Mouse (Mus musculus): ENCODE measurements around the gene Nfam1. TPM values are rescaled to one million over a fixed set of nuclear protein-coding genes. Genes with fewer than 3 reads are reported as not detected.

Gene Nfam1
- polyA plus RNA-seq, 1 experiment from 2014 or later = 3.4 TPM

GRCm38 (mm10) chr15:83007346-83007920, 25.7 kb downstream of the Nfam1 start:
- no peak overlapping the region for H3K4me3 ChIP-seq

DNA sequence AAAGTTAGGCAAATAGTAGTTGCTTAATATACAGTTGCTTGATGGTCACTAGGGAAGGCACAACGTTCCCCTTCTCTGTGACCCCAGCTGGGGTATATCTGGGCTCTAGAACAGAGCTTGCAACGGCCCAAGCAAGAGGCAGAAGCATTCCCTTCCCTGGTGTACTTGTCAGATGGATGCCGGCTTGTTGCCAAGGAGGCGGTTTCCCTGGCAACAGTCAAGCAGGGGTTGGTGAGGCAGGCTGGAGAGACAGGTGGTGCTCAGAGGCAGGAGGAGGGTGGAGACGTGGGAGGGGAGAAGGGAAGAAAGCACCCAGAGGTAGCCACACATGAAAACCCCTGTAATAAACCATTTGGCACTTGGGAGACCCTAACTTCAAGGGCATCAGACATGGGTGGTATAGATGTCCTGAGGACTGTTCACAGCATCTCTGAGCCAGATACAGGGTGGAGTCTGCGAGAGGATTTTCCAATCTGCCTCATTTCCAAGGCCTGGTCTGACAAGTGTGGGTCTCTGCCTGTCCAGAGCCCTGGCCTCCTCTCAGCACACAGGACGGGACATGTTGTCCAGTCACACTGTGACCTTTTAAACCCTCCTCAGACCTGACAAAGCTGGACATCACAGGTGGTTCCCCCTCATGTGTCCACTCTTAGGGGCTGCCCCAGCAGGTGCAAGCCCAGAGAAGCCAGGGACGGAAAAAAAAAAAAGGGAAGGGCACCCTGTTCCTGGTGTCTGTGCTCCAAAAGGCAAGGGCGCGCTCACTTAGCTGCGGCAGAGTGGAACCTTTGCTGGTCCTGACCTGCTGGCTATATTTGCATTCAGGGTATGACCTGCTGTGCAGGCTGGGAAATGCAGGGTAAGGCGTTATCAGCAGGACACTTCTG, 30.2 kb downstream of the Nfam1 start:
- Histone ChIP-seq H3K27me3 (ENCODE audit: insufficient read depth, poor library complexity, severe bottlenecking) (peaks cover 58% of the 10 kb centered on the region), H3K4me3 (no peak overlapping the region), H3K36me3 (no peaks in the 10 kb centered on the region), H3K27ac (no peak overlapping the region), H3K9me3 (no peaks in the 10 kb centered on the region), H3K4me1 (peaks cover 10% of the 10 kb centered on the region)
- DNase-seq (ENCODE audit: low spot score) = no peak
- WGBS = 53% methylated on average over 12 of the region's 12 CpGs

More at GRCm38 (mm10) chr15:83007346-83007920, 25.7 kb downstream of the Nfam1 start:
- WGBS = 49% methylated on average over 15 of the region's 15 CpGs
- H3K4me1 ChIP-seq = peaks cover 27% of the 10 kb centered on the region
- DNase-seq (ENCODE audit: low spot score) = no peak
- peaks cover 44% of the 10 kb centered on the region for H3K27me3 ChIP-seq (ENCODE audit: insufficient read depth, poor library complexity, severe bottlenecking)
- H3K36me3 ChIP-seq = no peaks in the 10 kb centered on the region
- no peak overlapping the region for H3K27ac ChIP-seq
- no peaks in the 10 kb centered on the region for H3K9me3 ChIP-seq

DNA sequence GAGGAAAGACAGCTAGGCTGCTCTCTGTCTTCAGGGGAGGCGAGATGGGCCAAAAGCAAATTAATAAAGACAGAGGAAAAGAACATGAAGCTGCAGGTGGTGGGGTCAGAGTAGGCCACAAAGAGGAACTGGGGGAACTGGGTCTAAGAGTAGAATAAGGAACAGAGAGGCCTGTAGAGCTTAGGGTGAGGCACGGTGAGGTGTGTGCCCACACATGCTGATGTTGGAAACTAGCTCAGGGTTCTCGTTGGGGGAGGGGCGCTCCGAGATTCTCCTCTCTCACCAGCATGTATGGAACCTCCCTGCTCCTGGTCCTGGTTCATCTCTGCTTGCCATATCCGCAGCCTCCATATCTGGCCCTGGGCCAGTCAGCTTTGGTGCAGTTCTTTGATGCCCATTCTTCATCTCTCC, 34.3 kb downstream of the Nfam1 start:
- WGBS = 81% methylated on average over 6 of the region's 6 CpGs
- no peaks in the 10 kb centered on the region for H3K9me3 ChIP-seq
- H3K27ac ChIP-seq = no peak overlapping the region
- H3K27me3 ChIP-seq (ENCODE audit: insufficient read depth, poor library complexity, severe bottlenecking) = peaks cover 83% of the 10 kb centered on the region
- H3K4me1 ChIP-seq = peaks cover 24% of the 10 kb centered on the region
- H3K4me3 ChIP-seq = no peak overlapping the region
- no peaks in the 10 kb centered on the region for H3K36me3 ChIP-seq
- DNase-seq (ENCODE audit: low spot score) = no peak

GRCm38 (mm10) chr15:82996431-82996830, 36.7 kb downstream of the Nfam1 start:
- H3K27ac ChIP-seq = no peak overlapping the region
- peaks cover 25% of the 10 kb centered on the region for H3K4me1 ChIP-seq
- no peak overlapping the region for H3K4me3 ChIP-seq
- peaks cover 74% of the 10 kb centered on the region for H3K27me3 ChIP-seq (ENCODE audit: insufficient read depth, poor library complexity, severe bottlenecking)
- DNase-seq (ENCODE audit: low spot score) = no peak
- no peaks in the 10 kb centered on the region for H3K9me3 ChIP-seq
- no peaks in the 10 kb centered on the region for H3K36me3 ChIP-seq

DNA sequence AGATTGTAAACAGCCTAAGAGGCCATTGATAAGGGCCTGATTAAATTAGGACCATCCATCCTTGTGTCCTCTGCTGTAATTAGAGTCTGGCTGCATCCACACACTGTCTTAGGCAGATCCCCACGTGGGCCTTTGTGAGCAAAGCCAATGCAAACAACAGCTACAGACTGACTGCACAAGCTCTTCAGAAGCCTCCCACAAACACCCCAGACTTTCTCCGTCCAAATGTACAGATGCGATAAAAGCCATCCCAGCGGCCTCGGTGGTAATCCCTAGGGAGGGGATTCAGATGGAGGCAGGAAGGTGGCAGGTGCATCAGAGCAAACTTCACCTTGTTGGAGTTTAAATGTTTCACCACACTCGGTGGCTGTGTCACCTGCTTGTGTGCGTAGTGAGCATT, 37.9 kb downstream of the Nfam1 start:
- Histone ChIP-seq H3K36me3 (no peaks in the 10 kb centered on the region), H3K27me3 (ENCODE audit: insufficient read depth, poor library complexity, severe bottlenecking) (peaks cover 70% of the 10 kb centered on the region; the same call in 1 of the 2 replicates), H3K4me1 (peaks cover 25% of the 10 kb centered on the region), H3K27ac (no peak overlapping the region), H3K9me3 (no peaks in the 10 kb centered on the region), H3K4me3 (no peak overlapping the region)
- DNase-seq (ENCODE audit: low spot score) = no peak
- WGBS = 72% methylated on average over 7 of the region's 7 CpGs

GRCm38 (mm10) chr15:82992911-82993310, 40.2 kb downstream of the Nfam1 start:
- WGBS = 66% methylated on average over 9 of the region's 9 CpGs
- peaks cover 27% of the 10 kb centered on the region for H3K4me1 ChIP-seq
- H3K27ac ChIP-seq = no peak overlapping the region
- no peak for DNase-seq (ENCODE audit: low spot score)
- H3K4me3 ChIP-seq = no peak overlapping the region
- no peaks in the 10 kb centered on the region for H3K36me3 ChIP-seq
- H3K9me3 ChIP-seq = no peaks in the 10 kb centered on the region
- peaks cover 74% of the 10 kb centered on the region; the same call in 1 of the 2 replicates for H3K27me3 ChIP-seq (ENCODE audit: insufficient read depth, poor library complexity, severe bottlenecking)

DNA sequence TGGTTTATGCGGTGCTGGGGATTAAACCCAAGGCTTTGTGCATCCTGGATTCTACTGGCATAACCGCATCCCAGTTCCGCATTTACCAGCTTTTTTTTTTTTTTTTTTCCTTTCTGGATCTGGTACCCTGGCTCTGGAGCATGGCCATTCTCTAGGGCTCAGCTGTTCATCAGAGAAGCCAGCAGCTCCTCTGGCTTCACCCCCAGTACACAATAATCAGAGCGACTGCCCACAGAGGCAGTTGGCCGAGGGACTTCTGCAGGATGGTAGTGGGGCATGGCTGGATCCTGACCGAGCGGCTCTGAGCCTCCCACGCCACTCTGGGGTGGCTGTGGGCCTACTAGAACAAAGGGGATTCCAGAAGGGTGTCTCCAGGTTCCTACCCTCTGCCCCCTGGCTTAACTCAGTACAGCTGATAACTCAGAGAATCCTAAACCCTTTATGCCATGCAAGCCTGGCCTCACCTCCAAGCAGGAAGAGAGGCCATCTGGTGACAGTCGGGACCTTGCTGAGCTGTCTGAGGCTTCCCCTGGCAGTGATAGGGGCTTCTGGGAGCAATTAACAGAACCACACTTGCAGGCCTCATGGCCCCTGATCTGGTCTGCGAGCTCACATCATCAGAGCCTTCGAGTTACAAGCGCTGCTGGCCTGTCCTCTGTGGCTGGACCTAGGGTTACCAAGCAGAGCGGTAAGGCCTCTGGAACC, 40.9 kb downstream of the Nfam1 start:
- DNase-seq (ENCODE audit: low spot score) = no peak
- Histone ChIP-seq H3K9me3 (no peaks in the 10 kb centered on the region), H3K36me3 (no peaks in the 10 kb centered on the region), H3K4me1 (peaks cover 30% of the 10 kb centered on the region), H3K27me3 (ENCODE audit: insufficient read depth, poor library complexity, severe bottlenecking) (peaks cover 73% of the 10 kb centered on the region; the same call in 1 of the 2 replicates), H3K27ac (no peak overlapping the region), H3K4me3 (no peak overlapping the region)
- WGBS = 60% methylated on average over 13 of the region's 13 CpGs

DNA sequence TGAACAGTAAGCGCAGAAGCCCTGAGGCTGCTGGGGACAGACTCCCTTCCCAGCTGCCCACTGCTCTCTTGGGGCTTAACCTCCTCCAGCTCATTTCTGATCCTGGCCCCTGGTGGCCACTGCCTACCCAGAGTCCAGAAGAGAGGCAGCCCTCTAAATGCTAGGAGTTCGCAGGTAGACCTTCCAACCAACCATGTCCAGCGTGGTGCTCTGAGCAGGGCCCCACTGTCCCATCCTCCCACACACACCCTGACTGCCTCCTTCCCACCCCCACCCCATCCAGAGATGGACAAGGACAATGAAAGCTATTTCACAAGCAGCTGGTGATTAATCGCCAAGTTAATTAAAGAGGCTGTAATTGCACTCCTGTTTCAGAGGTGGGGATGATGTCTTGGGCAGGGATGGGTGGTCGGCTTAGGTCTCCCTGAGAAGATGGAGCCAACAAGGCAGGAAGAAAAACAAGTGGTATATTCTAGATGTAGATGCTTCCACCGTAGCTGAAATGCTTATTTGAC, 43.9 kb downstream of the Nfam1 start:
- DNase-seq (ENCODE audit: low spot score) = no peak
- Histone ChIP-seq H3K36me3 (no peaks in the 10 kb centered on the region), H3K4me1 (peaks cover 26% of the 10 kb centered on the region), H3K4me3 (no peak overlapping the region), H3K9me3 (no peaks in the 10 kb centered on the region), H3K27me3 (ENCODE audit: insufficient read depth, poor library complexity, severe bottlenecking) (peaks cover 79% of the 10 kb centered on the region), H3K27ac (no peak overlapping the region)
- WGBS = 77% methylated on average over 6 of the region's 6 CpGs

DNA sequence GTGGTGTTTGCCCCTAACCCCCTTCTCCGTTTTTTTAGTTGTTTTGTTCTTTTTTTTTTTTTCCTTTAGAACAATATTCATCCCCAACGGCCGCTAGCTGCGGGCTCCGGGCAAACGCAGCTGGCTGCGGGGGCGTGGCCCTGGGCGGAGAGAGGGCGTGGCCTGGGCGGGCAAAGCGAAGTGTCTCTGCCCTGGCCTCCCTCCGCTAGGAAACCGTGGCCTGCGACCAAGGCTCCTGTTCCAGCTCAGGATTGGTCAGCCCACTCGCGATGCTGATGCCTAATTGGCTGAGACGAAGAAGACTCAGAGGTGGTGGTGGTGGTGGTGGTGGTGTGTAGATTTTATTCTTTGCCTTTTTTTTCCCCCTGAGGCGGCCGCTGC, 45.4 kb downstream of the Nfam1 start, which contains the start of gene Tcf20:
Tcf20 (minus strand) TSS at position 141 of the 381 bp plus-strand sequence.
- H3K4me1 ChIP-seq = peaks cover 39% of the 10 kb centered on the region
- no peaks in the 10 kb centered on the region for H3K36me3 ChIP-seq
- peak; percentile 95 for DNase-seq (ENCODE audit: low spot score)
- no peaks in the 10 kb centered on the region for H3K9me3 ChIP-seq
- WGBS = under 1% methylated on average over 20 of the region's 20 CpGs
- peaks cover 77% of the 10 kb centered on the region for H3K27me3 ChIP-seq (ENCODE audit: insufficient read depth, poor library complexity, severe bottlenecking)
- no peak within 1 kb of the TSS for H3K27ac ChIP-seq
- H3K4me3 ChIP-seq = peak within 1 kb of the TSS; percentile 61

- H3K27ac ChIP-seq = no peak overlapping the region
- H3K4me3 ChIP-seq = peak overlapping the region; percentile 61
- H3K36me3 ChIP-seq = no peaks in the 10 kb centered on the region
- peaks cover 36% of the 10 kb centered on the region for H3K4me1 ChIP-seq
- peaks cover 80% of the 10 kb centered on the region for H3K27me3 ChIP-seq (ENCODE audit: insufficient read depth, poor library complexity, severe bottlenecking)
- 1% methylated on average over 38 of the region's 38 CpGs for WGBS
- DNase-seq (ENCODE audit: low spot score) = no peak
- no peaks in the 10 kb centered on the region for H3K9me3 ChIP-seq
Observed at GRCm38 (mm10) chr15:82987014-82987731, 45.9 kb downstream of the Nfam1 start.

- 75% methylated on average over 7 of the region's 7 CpGs for WGBS
- no peak for DNase-seq (ENCODE audit: low spot score)
- H3K27me3 ChIP-seq (ENCODE audit: insufficient read depth, poor library complexity, severe bottlenecking) = peaks cover 88% of the 10 kb centered on the region
Observed at GRCm38 (mm10) chr15:82984574-82984973, 48.5 kb downstream of the Nfam1 start.

DNA sequence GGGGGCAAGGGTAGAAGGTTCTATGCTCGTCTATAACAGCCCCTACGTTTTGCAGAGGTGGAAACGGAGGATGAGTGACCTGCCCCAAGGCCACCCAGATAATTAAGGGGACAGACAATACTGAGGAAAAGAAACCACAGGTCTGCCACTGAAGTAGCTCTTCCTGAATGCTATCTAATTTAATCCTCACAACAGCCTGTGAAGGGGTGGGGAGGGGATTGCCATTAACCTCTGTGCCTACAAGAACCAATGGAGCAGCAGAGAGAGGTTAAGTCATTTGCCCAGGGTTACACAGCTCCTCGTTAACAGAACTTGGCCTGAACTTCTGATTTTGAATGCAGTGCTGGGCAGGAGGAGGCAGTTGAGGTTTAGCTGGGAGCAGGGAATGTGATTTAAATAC, 49.0 kb downstream of the Nfam1 start:
- 31% methylated on average over 4 of the region's 4 CpGs for WGBS
- Histone ChIP-seq H3K9me3 (no peaks in the 10 kb centered on the region), H3K27ac (no peak overlapping the region), H3K4me3 (no peak overlapping the region), H3K27me3 (ENCODE audit: insufficient read depth, poor library complexity, severe bottlenecking) (peaks cover 88% of the 10 kb centered on the region), H3K4me1 (peaks cover 45% of the 10 kb centered on the region), H3K36me3 (no peaks in the 10 kb centered on the region)
- DNase-seq (ENCODE audit: low spot score) = no peak

More at GRCm38 (mm10) chr15:82984574-82984973, 48.5 kb downstream of the Nfam1 start:
- no peaks in the 10 kb centered on the region for H3K36me3 ChIP-seq
- H3K4me1 ChIP-seq = peaks cover 45% of the 10 kb centered on the region
- H3K27ac ChIP-seq = no peak overlapping the region
- H3K4me3 ChIP-seq = no peak overlapping the region
- H3K9me3 ChIP-seq = no peaks in the 10 kb centered on the region
